Mouse (Mus musculus): Measurements from ENCODE around the gene Alkal2.

The Alkal2 gene

DNA sequence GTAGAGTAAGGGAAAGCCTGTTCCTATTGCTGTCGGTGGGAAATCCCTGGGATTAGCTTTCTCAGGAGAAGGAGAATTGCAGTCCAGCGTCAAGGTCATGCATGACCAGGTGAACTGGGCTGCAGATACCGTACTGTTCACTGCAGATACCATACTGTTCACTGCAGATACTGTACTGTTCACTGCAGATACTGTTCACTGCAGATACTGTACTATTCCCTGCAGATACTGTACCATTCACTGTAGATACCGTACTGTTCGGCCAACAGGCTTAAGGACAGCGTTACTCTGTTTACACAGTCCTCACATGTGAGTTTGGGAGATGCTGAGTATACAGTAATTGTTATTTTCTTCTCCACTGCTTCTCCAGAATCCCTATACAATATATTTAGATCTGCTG lies 44.1 kb downstream of the Alkal2 start:
- DNase-seq, result no peak

DNA sequence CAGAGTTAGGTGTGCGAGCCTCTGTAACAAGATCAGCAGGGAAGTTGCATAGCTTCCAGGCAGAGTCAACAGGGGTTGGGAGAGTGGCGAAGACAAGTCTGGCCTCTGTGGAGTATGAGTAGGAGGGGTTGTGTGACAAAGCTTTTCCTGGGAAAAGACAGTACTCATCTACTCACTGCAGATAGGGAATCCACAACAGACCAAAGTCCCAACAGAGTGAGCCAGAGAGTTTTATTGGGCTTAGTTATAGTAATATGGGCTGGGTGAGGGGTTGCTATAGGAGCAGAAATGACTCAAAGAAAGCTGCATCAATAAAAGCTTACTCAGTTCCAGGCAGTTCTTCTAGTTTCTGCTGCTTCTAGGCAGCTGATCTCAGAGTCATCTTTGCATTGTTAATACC lies 49.2 kb downstream of the Alkal2 start:
- DNase-seq, result no peak

DNA sequence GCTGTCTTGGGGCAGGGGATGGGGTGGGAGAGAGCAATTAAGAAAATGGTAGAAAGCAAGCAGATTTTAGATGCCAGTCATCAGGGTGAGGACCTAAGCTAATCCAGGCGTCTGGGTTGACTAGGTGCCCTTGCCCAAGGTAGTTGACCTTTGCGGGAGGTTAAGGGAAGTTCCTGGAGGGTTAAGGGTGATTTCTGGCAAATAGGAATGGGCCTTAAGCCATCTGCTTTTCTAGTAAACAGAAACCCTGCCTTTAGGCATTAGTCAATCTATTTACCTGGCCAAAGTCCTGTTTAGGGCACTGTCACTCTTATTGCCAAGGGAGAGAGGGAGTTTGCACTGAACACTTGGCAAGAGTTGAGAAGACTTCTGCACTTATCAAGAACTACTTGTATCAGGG lies 52.8 kb downstream of the Alkal2 start:
- DNase-seq, result no peak

Measured in liver (tissue).